Mouse (Mus musculus): ENCODE data around the gene Zfp148. TPM values are rescaled to one million over a fixed set of nuclear protein-coding genes. Genes with fewer than 3 reads are reported as not detected.
"Not testable (repeated sequence)": the region's sequence is repeated elsewhere in the genome, so short reads cannot be mapped to it uniquely, and the experiment has no call there.

Zfp148 gene
- total RNA-seq, 4 experiments from 2014 or later, result 37.2 to 41.2 (median 38.7) TPM

DNA sequence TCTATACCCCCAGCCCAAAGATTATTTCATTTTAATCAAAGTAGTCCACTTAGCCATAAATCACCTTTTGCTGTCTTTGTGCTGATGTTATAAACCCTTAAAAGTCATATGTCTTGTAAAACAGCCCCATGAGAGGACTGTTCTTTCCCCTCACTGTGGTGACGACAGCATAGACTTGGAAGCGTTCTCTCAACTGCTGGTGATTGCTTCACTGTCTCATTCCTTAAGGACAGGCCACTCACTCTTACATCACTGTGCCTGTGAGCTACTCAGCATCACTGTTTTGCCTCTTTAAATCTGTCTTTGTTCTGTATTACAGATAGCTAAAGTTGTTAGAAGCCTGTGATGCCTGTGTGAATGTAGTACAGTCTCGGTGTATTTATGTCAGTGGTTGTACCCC, 80.8 kb downstream of the Zfp148 start:
- DNase-seq (ENCODE audit: low spot score), result peak; percentile 21

DNA sequence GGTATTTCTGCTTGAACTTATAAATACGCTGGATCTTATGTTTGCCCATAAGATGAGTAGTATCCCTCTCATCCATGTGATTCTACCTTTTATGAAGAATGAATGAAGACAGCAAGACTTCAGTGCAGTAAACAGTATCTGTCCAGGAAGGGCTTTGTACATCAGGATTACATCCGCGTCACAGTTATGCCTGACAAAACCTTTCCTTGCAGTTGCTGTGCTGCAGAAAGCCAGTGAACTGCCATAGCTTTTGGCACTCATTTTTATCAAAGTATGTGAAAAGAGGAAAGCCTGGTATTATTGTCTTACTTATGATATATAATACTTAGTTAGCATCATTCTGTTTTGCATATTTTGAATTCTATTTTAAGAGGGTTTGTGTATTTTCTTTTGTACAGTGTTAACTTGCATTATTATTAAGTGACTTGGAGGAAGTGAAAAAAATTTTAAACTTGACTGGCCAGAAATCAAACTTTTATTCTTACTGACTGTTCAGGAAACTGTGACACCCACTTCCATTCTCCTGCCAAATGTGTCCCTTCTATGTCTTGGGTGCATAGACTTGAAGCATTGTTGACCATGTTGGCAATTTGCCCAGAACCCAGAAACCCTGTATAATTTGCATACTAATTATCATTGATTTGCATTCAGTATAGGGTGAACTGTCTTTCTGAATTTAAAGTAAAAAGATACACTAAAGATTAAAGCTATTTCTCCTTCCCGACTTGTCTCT, 84.0 kb downstream of the Zfp148 start:
- peak; percentile 13 for DNase-seq (ENCODE audit: low spot score)

DNA sequence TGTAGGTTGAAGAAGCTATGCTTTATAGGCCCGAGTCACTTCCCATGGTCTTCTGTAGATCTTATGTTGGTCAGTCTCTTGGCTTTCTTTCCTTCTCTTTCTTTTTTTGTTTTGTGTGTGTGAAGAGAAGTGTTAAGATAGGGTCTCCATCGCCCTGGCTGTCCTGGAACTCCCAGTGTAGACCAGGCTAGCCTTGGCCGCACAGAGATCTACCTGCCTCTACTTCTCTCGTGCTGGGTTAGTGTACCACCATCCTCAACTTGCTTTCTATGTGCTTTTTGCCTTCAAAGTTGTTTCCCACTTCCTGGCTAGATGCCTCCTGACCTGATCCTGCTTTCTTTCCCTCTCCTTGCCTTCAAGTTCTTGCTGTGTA, 84.6 kb downstream of the Zfp148 start:
- DNase-seq (ENCODE audit: low spot score), result no peak

DNA sequence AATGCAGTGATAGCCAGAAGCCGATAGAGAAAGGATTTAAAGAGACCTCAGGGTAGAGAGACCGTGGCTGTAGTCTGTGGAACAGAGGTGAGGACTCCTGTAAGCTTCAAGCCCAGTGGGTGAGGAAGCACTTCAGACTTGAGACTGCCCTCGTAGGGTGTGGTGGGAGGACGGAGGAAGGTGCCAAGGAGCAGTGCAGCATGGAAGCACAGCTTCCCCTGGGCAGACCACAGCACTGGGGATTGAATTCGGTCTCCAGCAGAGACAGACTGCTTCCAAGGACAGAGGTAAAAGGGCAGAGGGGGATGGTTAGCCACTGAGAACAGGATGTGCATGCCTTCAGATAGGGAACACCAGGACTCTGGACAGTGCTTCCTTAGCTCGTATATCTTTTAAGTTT, 86.8 kb downstream of the Zfp148 start:
- no peak for DNase-seq (ENCODE audit: low spot score)

DNA sequence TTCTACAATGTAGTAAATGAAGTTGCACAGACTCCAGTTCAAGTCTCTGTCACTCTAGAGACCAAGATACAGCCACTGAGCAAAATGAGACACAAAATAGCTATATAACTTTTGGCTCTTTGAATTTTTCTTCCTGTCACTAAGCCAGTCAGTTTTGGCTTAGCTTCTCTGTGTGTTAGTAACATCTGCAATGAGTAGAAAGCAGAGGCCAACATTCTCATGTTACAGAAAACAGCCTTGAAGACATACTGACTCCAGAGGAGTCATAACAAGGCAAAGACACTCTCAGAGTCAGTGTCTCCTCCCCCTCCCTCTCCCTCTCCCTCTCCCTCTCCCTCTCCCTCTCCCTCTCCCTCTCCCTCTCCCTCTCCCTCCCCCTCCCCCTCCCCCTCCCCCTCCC, 89.3 kb downstream of the Zfp148 start:
- no peak for DNase-seq (ENCODE audit: low spot score)

DNA sequence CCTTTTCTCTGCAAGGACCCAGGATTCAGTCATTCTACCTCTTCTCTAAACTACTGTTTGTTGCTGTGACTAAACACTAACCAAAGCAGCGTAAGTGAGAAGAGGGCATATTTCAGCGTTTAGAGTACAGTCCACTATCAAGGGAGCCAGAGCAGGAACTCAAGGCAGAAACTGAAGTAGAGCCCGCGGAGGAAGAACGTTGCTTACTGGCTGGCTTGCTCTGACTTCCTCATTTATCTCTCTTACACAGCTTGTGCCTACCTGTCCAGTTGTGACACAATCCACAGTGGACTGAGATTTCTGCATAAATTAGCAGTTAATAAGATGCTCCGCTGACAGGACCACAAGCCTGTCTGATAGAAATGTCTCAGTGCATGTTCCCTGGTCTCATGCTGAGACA, 93.7 kb downstream of the Zfp148 start:
- DNase-seq (ENCODE audit: low spot score), result no peak

DNA sequence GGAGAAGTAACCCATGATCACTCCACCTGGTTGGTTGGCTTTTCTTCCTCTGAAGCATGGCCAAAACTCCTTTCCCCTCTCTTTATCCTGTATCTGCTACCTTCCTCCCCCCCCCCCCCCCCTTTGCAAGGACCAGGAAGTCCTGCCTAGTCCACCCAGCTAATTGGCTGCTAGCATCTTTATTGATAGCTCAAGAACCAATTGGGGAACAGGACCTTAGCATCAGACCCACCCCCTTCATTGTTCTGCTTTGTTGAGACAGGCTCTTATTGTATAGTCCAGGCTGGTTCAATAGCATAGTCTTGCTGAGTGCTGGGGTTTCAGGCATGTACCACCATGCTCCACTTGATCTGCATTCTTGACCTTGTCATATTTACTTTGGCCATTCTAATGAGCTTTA, 99.3 kb downstream of the Zfp148 start:
- DNase-seq (ENCODE audit: low spot score), result no peak

DNA sequence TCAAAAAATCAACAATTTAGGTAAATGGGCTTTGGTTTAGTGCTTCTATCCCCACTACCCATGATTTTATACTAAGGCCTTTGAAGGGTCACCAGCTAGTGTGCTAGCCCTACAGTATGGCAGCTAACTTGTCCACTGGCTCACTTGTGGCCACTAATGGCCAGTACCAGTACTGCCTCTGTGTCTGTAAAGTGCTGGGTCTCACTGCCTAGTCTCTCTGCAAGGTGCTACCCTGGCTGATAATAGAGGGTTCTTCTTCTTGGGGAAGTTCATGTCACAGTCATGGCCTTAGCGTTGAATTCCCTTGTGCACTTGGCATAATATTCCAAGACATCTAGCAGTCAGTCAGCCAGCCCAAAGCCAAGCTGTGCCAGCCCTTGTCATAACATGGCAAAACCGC, 100.5 kb downstream of the Zfp148 start:
- no peak for DNase-seq (ENCODE audit: low spot score)

DNA sequence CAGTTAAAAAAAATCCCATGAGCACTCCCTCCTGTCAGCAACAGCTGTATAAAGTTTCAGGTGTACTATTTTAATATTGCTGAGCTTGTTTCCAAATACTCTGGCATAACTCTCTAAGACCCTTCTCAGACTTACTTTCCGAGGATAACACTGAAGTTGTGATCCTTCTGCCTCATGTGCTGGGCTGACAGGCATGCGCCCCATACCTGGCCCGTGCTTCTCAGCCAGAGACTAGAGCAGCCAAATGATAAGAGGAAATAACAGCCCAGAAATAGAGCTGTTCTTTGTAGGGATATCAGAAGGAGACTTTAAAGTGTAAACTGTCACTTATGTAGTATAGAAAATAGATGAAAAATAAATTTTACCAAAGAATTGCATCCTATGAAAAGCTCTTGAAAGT, 101.7 kb downstream of the Zfp148 start:
- peak; percentile 24 for DNase-seq (ENCODE audit: low spot score)

DNA sequence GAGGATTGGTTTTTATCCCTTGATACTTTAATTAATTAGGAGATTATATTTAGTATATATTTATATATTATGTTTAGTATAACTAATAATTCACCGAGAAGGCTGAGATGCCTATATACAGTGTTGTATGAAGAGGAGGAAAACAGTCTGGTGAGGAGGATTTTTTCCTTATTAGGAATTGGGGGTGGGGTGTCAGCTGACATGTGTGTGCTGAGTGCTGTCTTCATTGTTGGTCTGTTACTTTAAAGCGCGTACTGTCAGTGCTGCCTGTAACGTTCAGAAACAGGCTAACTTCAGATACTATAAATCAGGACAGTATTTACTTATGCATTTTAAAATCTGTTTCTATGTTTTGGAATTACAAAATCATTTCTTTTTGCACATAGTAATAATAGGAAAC, 107.1 kb downstream of the Zfp148 start:
- DNase-seq (ENCODE audit: low spot score), result no peak

DNA sequence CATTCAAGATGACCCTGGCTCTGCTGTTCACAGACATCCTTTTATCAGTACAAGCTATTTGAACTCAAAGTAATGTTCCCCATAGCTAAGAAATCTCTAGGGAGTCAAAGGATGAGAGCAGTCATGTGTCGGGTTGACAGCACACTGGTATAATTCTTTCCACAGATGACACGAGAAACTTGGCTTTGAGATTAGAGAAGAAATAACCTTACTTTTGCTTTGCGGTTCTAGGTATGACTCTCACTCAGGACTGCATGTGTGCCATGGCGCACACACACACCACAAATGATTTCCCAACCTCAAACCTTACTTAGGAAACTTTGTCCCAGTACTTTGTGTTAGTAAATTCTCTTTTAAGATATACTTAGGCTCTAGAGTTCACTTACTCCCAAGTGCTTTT, 113.7 kb downstream of the Zfp148 start:
- no peak for DNase-seq (ENCODE audit: low spot score)

DNA sequence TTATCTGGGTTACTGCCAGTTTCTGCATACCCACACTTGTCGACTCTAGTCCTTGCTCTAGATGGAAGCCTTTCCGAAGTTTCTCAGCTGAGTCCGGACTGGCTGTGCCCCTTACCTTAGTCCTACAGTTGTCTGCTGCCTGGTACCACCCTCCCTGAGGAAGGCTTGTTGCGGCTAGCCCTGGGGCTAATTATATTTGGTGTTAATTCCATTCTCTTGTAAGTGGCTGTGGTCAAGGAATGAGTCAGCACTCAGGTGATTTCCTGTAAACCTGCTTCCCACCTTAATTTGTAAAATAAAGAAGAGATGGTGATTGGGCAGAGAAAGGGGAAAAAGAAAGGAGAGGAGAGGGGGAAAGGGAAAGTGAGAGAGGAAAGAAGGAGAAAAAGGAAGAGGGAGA, 127.4 kb downstream of the Zfp148 start:
- DNase-seq (ENCODE audit: low spot score), result no peak

DNA sequence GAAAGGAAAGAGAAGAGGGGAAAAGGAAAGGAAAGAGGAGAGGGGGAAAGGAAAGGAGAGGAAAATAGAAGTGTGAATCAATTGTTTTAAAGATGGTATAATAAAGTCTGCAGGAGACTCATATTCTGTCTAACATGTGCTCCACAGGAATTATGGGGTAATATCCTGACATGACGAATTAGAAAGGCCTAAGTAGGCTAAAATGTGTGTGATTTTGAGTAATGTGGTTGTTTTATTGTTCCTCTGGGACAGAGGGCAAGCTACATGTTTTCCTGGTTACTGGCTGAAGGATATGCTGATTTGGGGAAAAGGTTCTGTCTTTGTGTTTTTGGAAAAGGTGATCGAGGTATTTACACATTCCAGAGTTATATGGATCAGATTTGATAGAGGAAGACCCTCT, 128.6 kb downstream of the Zfp148 start:
- not testable (repeated sequence) for DNase-seq (ENCODE audit: low spot score)

DNA sequence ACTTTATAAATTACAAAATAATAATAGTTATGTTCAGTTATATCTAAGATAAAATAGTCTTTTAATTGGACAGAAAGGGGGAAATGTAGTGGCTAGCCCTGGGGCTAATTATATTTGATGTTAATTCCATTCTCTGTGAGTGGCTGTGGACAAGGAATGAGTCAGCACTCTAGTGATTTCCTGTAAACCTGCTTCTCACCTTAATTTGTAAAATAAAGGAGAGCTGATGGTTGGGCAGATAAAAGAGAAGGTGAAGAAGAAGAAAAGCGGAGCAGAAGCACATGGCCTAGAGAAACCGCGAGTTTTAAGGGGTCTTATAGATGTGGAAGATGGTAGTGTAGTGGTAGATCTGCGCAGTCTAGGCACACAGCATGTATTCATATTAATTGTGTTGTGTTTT, 130.2 kb downstream of the Zfp148 start:
- DNase-seq (ENCODE audit: low spot score), result not testable (repeated sequence)

DNA sequence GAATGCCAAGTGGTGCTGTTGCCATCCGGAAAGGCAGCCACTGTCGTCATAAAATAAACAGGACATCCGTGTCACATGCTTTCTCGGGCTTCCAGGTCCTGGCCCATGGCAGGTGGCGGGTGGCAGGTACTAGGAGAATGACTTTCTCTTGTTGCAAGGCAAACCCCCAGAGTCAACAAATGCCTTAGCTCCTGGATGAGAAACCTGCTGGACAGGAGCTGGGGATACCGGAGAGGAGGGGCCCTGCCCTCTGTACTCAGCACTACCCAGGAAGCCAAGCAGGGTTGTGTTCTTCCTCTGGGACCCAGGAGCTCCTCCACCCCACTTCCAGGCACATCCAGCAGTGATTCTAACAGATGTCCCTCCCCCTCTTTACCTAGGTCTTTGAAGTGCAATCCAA, 131.9 kb downstream of the Zfp148 start:
- DNase-seq (ENCODE audit: low spot score), result no peak

DNA sequence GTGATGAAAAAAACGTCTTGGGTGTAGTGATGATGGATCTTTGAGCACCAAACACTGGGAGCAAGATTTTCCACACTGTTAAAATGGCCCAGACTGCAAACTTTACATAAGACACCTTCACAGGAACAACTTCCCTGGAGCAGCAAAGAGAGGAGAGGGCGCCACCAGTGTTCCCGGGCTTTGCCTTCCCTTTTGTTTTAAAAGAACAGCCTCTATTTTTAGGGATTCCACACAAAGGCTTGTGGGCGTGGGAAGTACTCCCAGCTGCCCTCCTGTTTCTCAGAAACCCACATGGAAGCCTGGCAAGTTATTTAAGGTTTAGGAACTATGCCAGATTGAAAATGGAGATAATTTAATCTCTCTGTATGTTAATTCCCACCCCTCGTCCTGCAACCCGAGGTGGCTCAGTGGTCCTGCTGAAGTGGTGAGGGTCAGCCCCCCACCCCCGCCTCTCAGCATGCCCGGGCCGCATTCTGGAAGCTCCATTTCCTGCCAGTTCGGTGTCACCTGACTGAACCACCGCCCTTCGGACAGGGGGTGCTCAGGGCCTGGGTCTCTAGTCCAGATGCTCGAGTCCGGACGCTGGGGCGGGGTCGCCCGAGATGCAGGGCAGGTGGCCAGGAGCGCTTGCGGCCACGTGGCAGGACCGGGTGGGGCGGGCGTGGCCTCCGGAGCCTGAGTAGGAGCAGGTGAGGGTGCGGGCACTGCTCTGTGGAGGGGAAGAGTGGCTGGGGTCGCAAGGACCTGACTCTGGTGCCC, 136.3 kb downstream of the Zfp148 start, which contains the start of gene Slc12a8:
Slc12a8 (plus strand) TSS at position 522 of the 759 bp plus-strand sequence.
- peak; percentile 13 for DNase-seq (ENCODE audit: low spot score)

DNA sequence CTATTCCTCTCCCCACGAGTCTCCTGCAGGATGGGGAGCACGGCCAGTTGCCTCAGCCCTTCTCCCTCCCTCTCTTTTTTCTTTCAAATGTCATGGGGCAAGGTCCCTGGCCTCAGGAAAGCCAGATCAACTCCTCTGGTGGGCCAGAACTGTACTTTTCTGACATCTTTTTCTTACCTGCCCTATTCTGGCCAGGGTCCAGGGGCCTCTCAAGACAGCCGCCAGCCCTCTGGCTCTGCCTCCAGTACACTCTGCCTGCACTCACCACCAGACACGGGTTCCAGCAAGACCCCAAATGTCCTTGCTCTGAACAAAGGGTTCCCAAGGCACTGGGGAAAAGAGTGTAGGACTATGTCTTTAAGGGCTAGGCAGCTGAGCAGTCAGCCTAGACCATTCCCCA, 137.0 kb downstream of the Zfp148 start:
- no peak for DNase-seq (ENCODE audit: low spot score)

DNA sequence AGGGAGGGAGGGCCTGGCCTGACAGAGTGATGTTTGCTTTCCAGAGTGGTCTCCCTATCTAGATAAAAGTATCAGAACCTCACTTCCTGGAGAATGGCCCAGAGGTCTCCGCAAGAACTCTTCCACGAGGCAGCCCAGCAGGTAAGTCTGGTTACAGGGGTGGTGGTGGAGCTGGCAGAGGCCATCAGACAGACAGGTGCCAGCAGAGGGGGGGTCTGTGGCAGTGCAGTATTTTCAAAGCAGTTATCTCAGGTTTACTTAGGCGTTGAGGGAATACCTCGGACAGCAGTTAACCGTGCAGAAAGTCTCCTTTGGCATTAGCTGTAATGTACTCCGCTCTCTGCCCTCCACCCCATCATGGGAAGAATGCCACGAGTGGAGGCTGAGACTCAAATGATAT, 137.6 kb downstream of the Zfp148 start:
- no peak for DNase-seq (ENCODE audit: low spot score)

DNA sequence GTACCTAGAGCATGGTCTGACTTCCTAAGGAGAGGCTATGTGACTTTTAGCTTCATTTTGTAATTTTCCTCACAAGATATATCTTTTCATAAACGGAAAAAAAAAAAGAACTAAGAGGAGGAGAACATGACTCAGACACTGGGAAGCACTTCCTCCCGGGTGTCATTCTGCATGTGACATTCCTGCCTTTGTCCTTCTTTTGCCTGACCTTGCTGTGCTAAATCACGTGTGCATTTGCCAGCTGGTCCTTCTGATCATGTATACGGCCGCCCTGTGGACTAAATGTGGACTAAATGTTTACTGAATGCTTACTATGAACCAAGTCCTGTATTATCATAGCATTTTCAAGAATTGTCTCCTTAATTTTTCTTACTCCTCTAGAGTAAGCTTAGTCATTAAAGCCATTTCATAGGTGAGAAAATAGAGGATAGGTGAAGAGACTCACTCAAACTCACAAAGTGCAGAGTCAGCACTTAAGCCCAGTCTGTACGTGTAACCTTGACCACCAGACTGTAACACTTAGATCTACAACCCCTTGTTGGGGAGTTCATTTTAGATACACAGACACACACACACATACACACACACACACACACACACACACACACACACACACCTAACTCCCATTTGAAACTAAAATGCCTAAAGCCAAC, 139.4 kb downstream of the Zfp148 start:
- no peak for DNase-seq (ENCODE audit: low spot score)

DNA sequence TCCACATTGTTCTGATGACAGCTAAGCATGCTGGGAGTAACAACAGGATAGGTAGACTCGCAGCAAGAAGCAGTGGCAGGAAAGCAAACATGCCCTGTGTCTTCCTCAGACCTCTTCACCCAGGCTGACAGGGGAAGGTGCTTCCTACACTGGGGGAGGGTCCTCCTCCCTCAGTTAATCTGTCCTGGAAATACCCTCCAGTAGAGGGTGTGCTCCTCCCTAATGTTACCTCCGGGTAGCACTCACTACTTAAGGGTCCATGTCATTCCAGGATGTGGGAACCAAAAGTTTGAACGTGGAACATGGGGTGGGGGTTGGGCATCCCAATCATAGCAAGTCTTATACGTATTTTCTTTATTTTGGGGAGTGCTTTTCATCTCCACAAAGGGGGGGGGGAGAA, 141.9 kb downstream of the Zfp148 start:
- DNase-seq (ENCODE audit: low spot score), result no peak

DNA sequence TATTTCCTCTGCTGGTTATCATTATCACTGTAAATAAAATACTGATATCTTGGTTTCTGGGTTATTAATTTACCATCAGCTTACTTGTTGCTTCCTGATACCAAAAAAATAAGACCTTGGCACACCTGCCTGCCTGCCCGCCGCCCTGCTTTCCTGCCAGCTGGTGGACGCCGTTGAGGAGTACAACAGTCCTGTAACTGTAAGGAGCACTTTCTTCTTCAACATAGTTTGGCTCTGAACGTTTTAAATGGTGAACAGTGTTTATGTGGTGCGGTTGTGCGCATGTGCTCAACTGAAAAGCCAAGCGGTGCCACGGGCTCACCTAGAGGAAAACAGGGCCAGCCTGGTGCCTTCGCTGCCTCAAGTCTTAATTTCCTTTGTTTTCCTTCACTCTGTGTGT, 142.9 kb downstream of the Zfp148 start:
- no peak for DNase-seq (ENCODE audit: low spot score)

DNA sequence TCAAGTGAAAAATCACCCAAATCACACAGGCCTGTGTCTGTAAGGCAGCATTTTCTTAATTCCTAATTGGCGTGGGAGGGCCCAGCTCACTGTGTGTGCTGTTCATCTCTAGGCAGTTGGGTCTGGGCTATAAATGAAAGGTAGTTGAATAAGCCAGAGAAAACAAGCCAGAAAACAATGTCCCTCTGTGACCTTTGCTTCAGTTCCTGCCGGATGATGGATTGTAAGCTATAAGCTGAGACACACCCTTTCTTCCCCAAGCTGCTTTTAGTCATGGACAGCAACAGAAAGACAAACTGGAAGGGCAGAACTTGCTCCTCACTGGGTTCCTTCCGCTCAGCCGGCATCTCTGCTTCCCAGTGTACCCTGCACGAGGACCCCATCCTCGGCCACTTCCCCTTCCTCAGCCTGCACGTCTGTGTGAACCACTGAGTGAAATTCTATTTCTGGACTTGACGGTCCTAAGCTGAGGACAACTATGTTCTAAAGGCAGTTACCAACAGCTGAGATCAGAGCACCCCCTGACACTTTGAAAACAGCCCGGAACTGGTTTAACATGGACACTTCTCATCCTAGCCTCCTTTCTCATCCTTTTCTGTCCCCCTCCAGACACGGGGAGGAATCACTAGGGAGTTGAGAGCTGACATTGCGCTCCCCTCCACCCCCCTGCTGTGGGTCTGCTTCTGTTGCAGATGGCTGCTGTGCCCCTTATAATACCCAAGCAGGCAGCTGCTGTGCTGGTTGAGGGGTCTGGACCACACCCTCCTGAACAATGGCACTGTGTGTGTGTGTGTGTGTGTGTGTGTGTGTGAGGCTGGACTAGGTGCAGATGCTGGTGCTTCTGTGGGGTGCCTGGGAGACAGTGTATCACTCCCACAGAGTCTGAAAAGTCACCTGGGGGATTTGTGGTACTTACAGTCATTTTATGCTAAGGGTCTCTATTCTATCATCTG, 149.1 kb downstream of the Zfp148 start:
- no peak for DNase-seq (ENCODE audit: low spot score)
